8 mouse cellular contexts compared by ENCODE assay signal in genomic region chr7:4964272-4964671, GRCm38 (mm10). TPM values are rescaled to one million over a fixed set of nuclear protein-coding genes. Genes with fewer than 3 reads are reported as not detected.
DNase-seq lines count a peak whose midpoint lies in the region; ATAC-seq and TF ChIP-seq lines count a peak whose summit lies in the region.

Gene Sbk2 (minus strand): TSS chr7:4964406.

- no peak within 1 kb of the TSS for H3K9ac ChIP-seq in forebrain, embryonic 12.5 days
- 0 out of 2 replicates have a peak within 1 kb of the TSS, but pooled peaks have one; percentile 21 for H3K9ac ChIP-seq in heart, embryonic 16.5 days (ENCODE audit: low read length)
- H3K9ac ChIP-seq in liver, embryonic 13.5 days = no peak within 1 kb of the TSS
- no peak within 1 kb of the TSS for H3K9ac ChIP-seq in neural tube, embryonic 11.5 days (ENCODE audit: low read length)
- H3K9ac ChIP-seq in stomach, embryonic 15.5 days = no peak within 1 kb of the TSS

- WGBS in forebrain, embryonic 12.5 days = 9% methylated on average over 10 of the region's 10 CpGs
- 4% methylated on average over 10 of the region's 10 CpGs for WGBS in heart, embryonic 16.5 days
- 4% methylated on average over 10 of the region's 10 CpGs for WGBS in liver, embryonic 13.5 days (ENCODE audit: insufficient replicate concordance)
- WGBS in neural tube, embryonic 11.5 days = 4% methylated on average over 10 of the region's 10 CpGs
- 4% methylated on average over 10 of the region's 10 CpGs for whole genome bisulfite sequencing in stomach, embryonic 15.5 days

- TF ChIP-seq POLR2A in brain, embryonic 14.5 days (IDR thresholded peaks at IDR 0.05; ENCODE audit: borderline replicate concordance, extremely low read depth, insufficient read depth, insufficient read length, poor library complexity, severe bottlenecking) = no peak

- no peaks in the 10 kb centered on the region for H3K27me3 ChIP-seq in forebrain, embryonic 12.5 days
- H3K27me3 ChIP-seq in heart, embryonic 16.5 days (ENCODE audit: control insufficient read depth, insufficient read depth, low read length) = no peaks in the 10 kb centered on the region
- no peaks in the 10 kb centered on the region for H3K27me3 ChIP-seq in liver, embryonic 13.5 days
- H3K27me3 ChIP-seq in neural tube, embryonic 11.5 days (ENCODE audit: control insufficient read depth, insufficient read depth, low read length) = no peaks in the 10 kb centered on the region
- H3K27me3 ChIP-seq in stomach, embryonic 15.5 days (replicated peaks) = no peaks in the 10 kb centered on the region

- H3K27ac ChIP-seq in forebrain, embryonic 12.5 days = no peak within 1 kb of the TSS
- no peak within 1 kb of the TSS for H3K27ac ChIP-seq in heart, embryonic 16.5 days (ENCODE audit: low read length)
- H3K27ac ChIP-seq in liver, embryonic 13.5 days = no peak within 1 kb of the TSS
- no peak within 1 kb of the TSS for H3K27ac ChIP-seq in neural tube, embryonic 11.5 days (ENCODE audit: low read depth, low read length)
- H3K27ac ChIP-seq in stomach, embryonic 15.5 days = no peak within 1 kb of the TSS

- DNase-seq in CD4-positive helper T cell, adult 2 months (ENCODE audit: low read depth, low spot score) = peak; percentile 82
- peak; percentile 71 for DNase-seq in brain, embryonic 14.5 days (ENCODE audit: low read depth)
- DNase-seq in kidney, postnatal 25 days = peak; percentile 85
- peak; percentile 51 for DNase-seq in liver, embryonic 13.5 days
- peak; percentile 60 for DNase-seq in neural tube, embryonic 11.5 days (ENCODE audit: low spot score)

- no peak within 1 kb of the TSS for H3K4me3 ChIP-seq in forebrain, embryonic 12.5 days (replicated peaks)
- no peak within 1 kb of the TSS for H3K4me3 ChIP-seq in heart, embryonic 16.5 days (ENCODE audit: low read length)
- no peak within 1 kb of the TSS for H3K4me3 ChIP-seq in liver, embryonic 13.5 days (replicated peaks)
- H3K4me3 ChIP-seq in neural tube, embryonic 11.5 days (ENCODE audit: low read depth, low read length) = no peak within 1 kb of the TSS
- H3K4me3 ChIP-seq in stomach, embryonic 15.5 days (replicated peaks) = no peak within 1 kb of the TSS; the same call in 1 of the 2 replicates

- no peaks in the 10 kb centered on the region for H3K4me1 ChIP-seq in forebrain, embryonic 12.5 days
- no peaks in the 10 kb centered on the region for H3K4me1 ChIP-seq in heart, embryonic 16.5 days (ENCODE audit: control insufficient read depth, insufficient read depth, low read length)
- H3K4me1 ChIP-seq in liver, embryonic 13.5 days (replicated peaks) = no peaks in the 10 kb centered on the region
- no peaks in the 10 kb centered on the region for H3K4me1 ChIP-seq in neural tube, embryonic 11.5 days (ENCODE audit: control insufficient read depth, insufficient read depth, low read length)
- H3K4me1 ChIP-seq in stomach, embryonic 15.5 days = no peaks in the 10 kb centered on the region

- no peaks in the 10 kb centered on the region for H3K9me3 ChIP-seq in forebrain, embryonic 12.5 days
- H3K9me3 ChIP-seq in heart, embryonic 16.5 days (replicated peaks; ENCODE audit: control insufficient read depth, low read length) = no peaks in the 10 kb centered on the region
- H3K9me3 ChIP-seq in liver, embryonic 13.5 days (replicated peaks) = no peaks in the 10 kb centered on the region
- no peaks in the 10 kb centered on the region for H3K9me3 ChIP-seq in neural tube, embryonic 11.5 days (ENCODE audit: control insufficient read depth, low read length)
- H3K9me3 ChIP-seq in stomach, embryonic 15.5 days = no peaks in the 10 kb centered on the region

- TF ChIP-seq CTCF in brain, embryonic 14.5 days (IDR thresholded peaks at IDR 0.05; ENCODE audit: borderline replicate concordance, extremely low read depth, insufficient read depth, insufficient read length) = peak; percentile 60

- ATAC-seq in forebrain, embryonic 12.5 days (ENCODE audit: low FRiP score) = peak; percentile 58
- ATAC-seq in heart, embryonic 16.5 days (replicated peaks; ENCODE audit: extremely low read depth, insufficient read depth, low FRiP score) = peak; percentile 91
- peak; percentile 78 for ATAC-seq in liver, embryonic 13.5 days (ENCODE audit: low read depth)
- 0 out of 2 replicates have a peak, but pooled peaks have one; percentile 20 for ATAC-seq in neural tube, embryonic 11.5 days (ENCODE audit: insufficient read depth, low FRiP score, low TSS enrichment)
- peak; percentile 73 for ATAC-seq in stomach, embryonic 15.5 days (ENCODE audit: insufficient read depth, low FRiP score, low read depth)

- no peak within 1 kb of the TSS for H3K4me2 ChIP-seq in forebrain, embryonic 12.5 days
- peak within 1 kb of the TSS; percentile 47 for H3K4me2 ChIP-seq in heart, embryonic 16.5 days (ENCODE audit: low read depth, low read length)
- H3K4me2 ChIP-seq in liver, embryonic 13.5 days = 0 out of 2 replicates have a peak within 1 kb of the TSS, but pooled peaks have one; percentile 21
- H3K4me2 ChIP-seq in neural tube, embryonic 11.5 days (ENCODE audit: low read depth) = no peak within 1 kb of the TSS
- H3K4me2 ChIP-seq in stomach, embryonic 15.5 days = peak within 1 kb of the TSS; percentile 34

- no peaks in the 10 kb centered on the region for H3K36me3 ChIP-seq in forebrain, embryonic 12.5 days (replicated peaks)
- H3K36me3 ChIP-seq in heart, embryonic 16.5 days (ENCODE audit: control insufficient read depth, insufficient read depth) = no peaks in the 10 kb centered on the region
- no peaks in the 10 kb centered on the region for H3K36me3 ChIP-seq in liver, embryonic 13.5 days
- H3K36me3 ChIP-seq in neural tube, embryonic 11.5 days (ENCODE audit: control insufficient read depth, insufficient read depth, low read length) = no peaks in the 10 kb centered on the region
- no peaks in the 10 kb centered on the region for H3K36me3 ChIP-seq in stomach, embryonic 15.5 days

RNA-seq across cellular contexts. Expression of gene Sbk2, which starts in this region (rescaled TPM):
- 0.14 TPM in 2 replicates for polyA plus RNA-seq in brain, embryonic 14.5 days (2012; rRNA removed)
- polyA plus RNA-seq in forebrain, embryonic 12.5 days (2016; fragmentation: Nextera tagmentation; extraction: Ambion mirVana) = not detected in 2 replicates
- 5.9 and 10.4 TPM in 2 replicates for polyA plus RNA-seq in heart, embryonic 16.5 days (2015; fragmentation: Nextera tagmentation; extraction: Ambion mirVana)
- not detected in 2 replicates for polyA plus RNA-seq in liver, embryonic 13.5 days (2015; fragmentation: Nextera tagmentation; extraction: Ambion mirVana)
- not detected in 2 replicates for polyA plus RNA-seq in neural tube, embryonic 11.5 days (2014; fragmentation: Nextera tagmentation; extraction: Ambion mirVana)
- polyA plus RNA-seq in stomach, embryonic 15.5 days (2015; fragmentation: Nextera tagmentation; extraction: Ambion mirVana) = 0.22 and 0.30 TPM in 2 replicates

Comparison
In these comparisons a context has a peak if more than half of its experiments do, and no peak if none do; other contexts are left out.
1. Peak in DNase-seq in brain, embryonic 14.5 days; RNA of the gene not detected or under 1 TPM.
2. Peak in ATAC-seq in forebrain, embryonic 12.5 days; RNA of the gene not detected or under 1 TPM.
3. Peak in DNase-seq, ATAC-seq and H3K4me2 ChIP-seq in liver, embryonic 13.5 days; RNA of the gene not detected or under 1 TPM.
4. Peak in DNase-seq and ATAC-seq in neural tube, embryonic 11.5 days; RNA of the gene not detected or under 1 TPM.
5. Peak in ATAC-seq and H3K4me2 ChIP-seq in stomach, embryonic 15.5 days; RNA of the gene not detected or under 1 TPM.
6. ATAC-seq: peak in every context shown above with its lines; median percentile 91 in heart, embryonic 16.5 days; 78 in liver, embryonic 13.5 days; 73 in stomach, embryonic 15.5 days; 58 in forebrain, embryonic 12.5 days; 20 in neural tube, embryonic 11.5 days.